Mouse (Mus musculus) effector memory CD4-positive, alpha-beta T cell, adult 5 months (primary cell): Measurements from ENCODE around the gene Acp7. TPM values are rescaled to one million over a fixed set of nuclear protein-coding genes. Genes with fewer than 3 reads are reported as not detected.

Source experiments
- polyA plus RNA-seq: library from polyadenylated mRNA; unstranded; fragments of 100-300 nt; shearing (Covaris generic); gene quantifications from one replicate; pipeline ENCODE4 v1.2.1, GENCODE M21; 2017

The Acp7 gene
- polyA plus RNA-seq, result not detected

DNA sequence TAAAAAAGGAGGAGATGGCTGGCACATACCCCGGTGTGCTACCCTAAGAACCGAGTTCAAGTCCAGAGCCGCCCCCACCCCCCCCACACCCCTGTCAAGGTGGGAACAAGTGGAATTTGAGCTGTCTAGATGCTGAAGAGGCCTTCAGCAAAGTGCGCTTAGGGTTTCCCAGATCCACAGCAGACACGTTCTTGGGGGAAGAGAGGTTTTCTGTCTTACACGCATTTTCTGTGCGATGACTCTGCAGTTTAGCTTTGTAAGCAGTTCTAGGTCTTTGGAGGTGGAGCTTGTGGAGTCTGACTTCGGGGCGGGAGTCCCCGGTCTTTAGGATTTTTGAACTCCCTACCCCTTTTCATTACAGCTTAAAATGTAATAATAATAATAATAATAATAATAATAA, at the start of gene Acp7:
TSS of gene Acp7 (minus strand) at position 260 of the 400 bp plus-strand sequence.

DNA sequence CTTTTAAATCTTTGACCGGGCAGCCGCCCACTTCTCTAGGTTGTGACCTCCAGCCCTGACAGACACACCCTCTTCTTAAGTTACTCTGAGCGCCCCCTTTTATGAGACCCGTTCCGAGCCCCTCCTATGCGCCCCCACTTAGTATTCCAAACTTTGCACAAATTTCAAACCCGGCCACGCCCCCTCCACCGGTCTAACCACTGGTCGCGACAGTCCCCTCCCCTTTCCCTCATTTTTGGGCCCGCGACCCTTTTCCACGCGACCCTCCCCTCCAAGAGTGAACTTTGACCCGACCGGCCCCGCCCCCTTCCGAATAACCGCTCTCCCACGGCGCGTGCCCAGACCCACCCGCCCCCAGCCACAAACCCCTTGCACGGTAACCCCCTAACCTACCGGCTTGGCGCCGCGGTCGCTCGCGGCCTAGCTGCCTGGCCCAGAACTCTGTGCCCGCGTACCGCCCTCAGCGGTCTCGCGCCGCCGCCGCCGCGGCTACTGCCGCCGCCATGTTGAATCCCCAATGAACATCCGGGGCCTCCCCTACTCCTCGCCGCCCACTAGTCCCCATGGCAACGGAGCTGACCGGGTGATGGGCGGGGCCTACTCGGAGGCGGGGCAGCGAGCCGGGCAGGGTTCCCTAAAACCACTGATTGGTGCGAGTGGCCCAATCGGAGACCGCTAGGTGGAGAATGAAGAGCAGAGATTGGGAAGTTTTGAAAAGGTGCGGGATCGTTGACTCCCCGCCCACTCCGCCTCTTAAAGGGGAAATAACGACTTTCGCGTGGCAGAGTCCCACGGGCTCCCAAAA, 33.3 kb downstream of the Acp7 start, which contains the start of the genes Samd4b and Pak4:
TSS of gene Samd4b (minus strand) at position 503 of the 805 bp plus-strand sequence.
TSS of gene Pak4 (minus strand) at position 544 of the 805 bp plus-strand sequence.

Other genes with a start within 250 kb of the Acp7 start
- gene Med29, start 238.6 kb downstream of the Acp7 start, polyA plus RNA-seq, result 18.6 TPM
- gene Paf1, start 238.4 kb downstream of the Acp7 start, polyA plus RNA-seq, result 136 TPM
- 536 TPM for gene Gmfg, start 193.9 kb downstream of the Acp7 start, polyA plus RNA-seq
- 1.8 TPM for gene Lrfn1, start 179.4 kb downstream of the Acp7 start, polyA plus RNA-seq
- gene Ifnl2, start 120.9 kb downstream of the Acp7 start, polyA plus RNA-seq, result not detected
- not detected for gene Ifnl3, start 108.5 kb downstream of the Acp7 start, polyA plus RNA-seq
- not detected for gene Sycn, start 90.4 kb downstream of the Acp7 start, polyA plus RNA-seq
- gene Nccrp1, start 84.1 kb downstream of the Acp7 start, polyA plus RNA-seq, result 1.3 TPM
- gene Samd4b, start 33.2 kb downstream of the Acp7 start, polyA plus RNA-seq, result 82.1 TPM
- 8.1 TPM for gene Pak4, start 33.1 kb downstream of the Acp7 start, polyA plus RNA-seq
- gene Fbxo27, start 61.5 kb upstream of the Acp7 start, polyA plus RNA-seq, result 2.8 TPM
- 6.0 TPM for gene Fbxo17, start 85.5 kb upstream of the Acp7 start, polyA plus RNA-seq
- gene Mrps12, start 110.5 kb upstream of the Acp7 start, polyA plus RNA-seq, result 37.6 TPM
- gene Sars2, start 110.7 kb upstream of the Acp7 start, polyA plus RNA-seq, result 20.6 TPM
- not detected for gene Ccer2, start 124.8 kb upstream of the Acp7 start, polyA plus RNA-seq
- gene Sirt2, start 135.4 kb upstream of the Acp7 start, polyA plus RNA-seq, result 71.7 TPM
- gene Nfkbib, start 136.2 kb upstream of the Acp7 start, polyA plus RNA-seq, result 222 TPM
- gene Rinl, start 157.6 kb upstream of the Acp7 start, polyA plus RNA-seq, result 258 TPM
- gene Hnrnpl, start 177.2 kb upstream of the Acp7 start, polyA plus RNA-seq, result 333 TPM
- 121 TPM for gene Ech1, start 193.9 kb upstream of the Acp7 start, polyA plus RNA-seq
- 17.6 TPM for gene Lgals4, start 202.5 kb upstream of the Acp7 start, polyA plus RNA-seq
- 4.6 TPM for gene Lgals7, start 232.5 kb upstream of the Acp7 start, polyA plus RNA-seq